Mouse (Mus musculus): ENCODE measurements at regions not wholly inside any gene's neighbourhood (a gene's known extent, or its start where the extent isn't known, plus 50 kb on each side); places are given as distances from the start of the nearest gene placed in this dataset.

DNA sequence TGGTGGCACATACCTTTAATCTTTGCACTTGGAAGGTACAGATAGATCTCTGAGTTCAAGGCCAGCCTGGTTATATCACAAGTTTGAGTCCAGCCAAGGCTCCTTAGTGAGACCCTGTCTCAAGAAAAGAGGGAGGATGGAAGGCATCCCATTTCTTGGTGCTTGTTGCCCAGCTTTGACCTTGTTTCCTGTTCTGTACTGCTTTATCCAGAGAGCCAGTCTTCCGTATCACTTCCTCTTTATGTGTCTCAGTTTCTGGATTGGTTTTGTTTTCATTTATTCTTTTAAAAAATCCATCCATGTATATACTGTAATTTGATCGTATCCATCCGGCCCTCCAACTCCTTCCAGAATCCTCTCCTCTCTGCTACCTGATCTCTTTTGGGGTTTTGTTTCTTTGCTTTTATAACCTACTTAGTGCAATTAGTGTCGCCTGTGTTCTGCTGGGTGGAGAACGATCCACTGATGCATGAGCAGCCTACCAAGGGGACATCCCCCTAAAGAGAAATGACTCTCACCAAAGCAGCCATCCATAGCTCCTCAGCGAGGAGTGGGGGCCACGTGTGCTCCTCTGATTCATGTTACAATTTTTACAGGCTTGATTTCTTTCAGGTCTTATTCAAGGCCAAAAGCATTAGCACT is 52.4 kb upstream of the Emcn start:
- 76% methylated on average over 7 of the region's 7 CpGs for WGBS
- Histone ChIP-seq H3K9ac (replicated peaks; ENCODE audit: low read depth, low read length) (no peak overlapping the region), H3K27ac (ENCODE audit: low read depth, low read length) (no peak overlapping the region), H3K36me3 (ENCODE audit: control insufficient read depth, insufficient read depth, low read length) (no peaks in the 10 kb centered on the region), H3K4me1 (ENCODE audit: control insufficient read depth, insufficient read depth, low read length) (no peaks in the 10 kb centered on the region), H3K4me3 (ENCODE audit: low read depth, low read length) (no peak overlapping the region), H3K4me2 (ENCODE audit: low read depth, low read length) (no peak overlapping the region), H3K9me3 (ENCODE audit: control insufficient read depth, low read length) (no peaks in the 10 kb centered on the region), H3K27me3 (ENCODE audit: control insufficient read depth, insufficient read depth, low read length) (no peaks in the 10 kb centered on the region)
- ATAC-seq (ENCODE audit: low read depth), result no peak

DNA sequence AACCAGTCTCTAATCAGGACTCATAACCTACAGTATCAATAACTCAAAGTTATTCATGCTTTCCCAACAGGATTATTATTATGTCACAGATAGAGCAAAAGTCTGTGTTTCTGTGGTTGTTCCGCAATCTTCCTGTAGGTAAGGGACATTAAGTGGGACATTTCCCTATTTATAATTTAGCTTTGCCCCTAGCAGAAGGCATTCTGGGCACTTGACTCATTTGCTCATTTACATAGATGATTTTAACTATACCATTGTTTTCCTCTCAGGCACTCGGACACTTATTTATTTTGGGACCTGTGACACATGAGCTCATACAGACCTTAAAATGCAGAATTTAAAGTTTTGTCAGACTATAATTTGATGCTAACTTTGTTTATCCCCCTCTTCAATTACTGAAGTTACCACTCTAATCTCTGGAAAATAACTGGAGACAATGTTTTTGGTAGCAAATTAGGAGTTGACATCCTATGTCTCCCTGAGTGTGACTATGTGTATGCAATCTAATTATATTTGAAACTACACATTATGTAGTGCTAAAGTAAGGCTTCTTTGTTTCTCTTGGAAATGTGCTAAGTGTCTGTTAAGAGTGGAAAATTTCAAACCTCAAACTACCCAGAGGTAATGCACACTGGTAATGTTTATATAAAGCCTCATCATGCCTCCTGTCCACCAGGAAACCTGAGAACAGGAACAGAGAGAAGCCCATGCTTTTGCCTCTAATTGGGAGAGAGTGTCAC is 51.8 kb upstream of the Emcn start:
- 87% methylated on average over 2 of the region's 2 CpGs for WGBS
- Histone ChIP-seq H3K36me3 (ENCODE audit: control insufficient read depth, insufficient read depth, low read length) (no peaks in the 10 kb centered on the region), H3K9ac (replicated peaks; ENCODE audit: low read depth, low read length) (no peak overlapping the region), H3K9me3 (ENCODE audit: control insufficient read depth, low read length) (no peaks in the 10 kb centered on the region), H3K27me3 (ENCODE audit: control insufficient read depth, insufficient read depth, low read length) (no peaks in the 10 kb centered on the region), H3K27ac (ENCODE audit: low read depth, low read length) (no peak overlapping the region), H3K4me3 (ENCODE audit: low read depth, low read length) (no peak overlapping the region), H3K4me1 (ENCODE audit: control insufficient read depth, insufficient read depth, low read length) (no peaks in the 10 kb centered on the region), H3K4me2 (ENCODE audit: low read depth, low read length) (no peak overlapping the region)
- ATAC-seq (ENCODE audit: low read depth), result no peak

DNA sequence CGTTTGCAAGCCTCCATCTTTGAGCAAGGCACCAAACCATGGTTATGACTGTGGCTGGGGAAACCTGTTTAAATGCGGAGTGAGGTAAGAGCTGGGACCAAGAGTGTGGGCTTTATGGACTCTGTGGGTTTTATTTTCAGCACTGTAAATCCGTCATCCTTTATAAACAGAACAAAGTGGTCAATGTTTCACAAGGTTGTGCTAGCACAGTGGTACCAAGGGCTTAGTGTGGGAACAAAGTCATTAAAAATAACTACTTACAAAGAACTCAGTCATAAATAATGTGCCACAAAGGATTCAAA is 51.2 kb upstream of the Emcn start:
- no peaks in the 10 kb centered on the region for H3K4me1 ChIP-seq (ENCODE audit: control insufficient read depth, insufficient read depth, low read length)
- ATAC-seq (ENCODE audit: low read depth), result peak; percentile 75
- no peak overlapping the region for H3K9ac ChIP-seq (replicated peaks; ENCODE audit: low read depth, low read length)
- WGBS, result 18% methylated on average over 3 of the region's 3 CpGs
- no peak overlapping the region for H3K4me2 ChIP-seq (ENCODE audit: low read depth, low read length)
- H3K36me3 ChIP-seq (ENCODE audit: control insufficient read depth, insufficient read depth, low read length), result no peaks in the 10 kb centered on the region
- H3K4me3 ChIP-seq (ENCODE audit: low read depth, low read length), result no peak overlapping the region
- H3K27me3 ChIP-seq (ENCODE audit: control insufficient read depth, insufficient read depth, low read length), result no peaks in the 10 kb centered on the region
- no peak overlapping the region for H3K27ac ChIP-seq (ENCODE audit: low read depth, low read length)
- H3K9me3 ChIP-seq (ENCODE audit: control insufficient read depth, low read length), result no peaks in the 10 kb centered on the region

All from neural tube, embryonic 14.5 days (tissue).